Mouse (Mus musculus) left cerebral cortex, adult 8-10 months (tissue): Measurements from ENCODE around the gene Ubald1. TPM values are rescaled to one million over a fixed set of nuclear protein-coding genes. Genes with fewer than 3 reads are reported as not detected.

Experiments
- total RNA-seq, 4 experiments: library from RNA; stranded (reverse); gene quantifications; 2 replicates each; pipeline ENCODE4 v1.2.4; 2022

The Ubald1 gene
- total RNA-seq, 4 experiments from 2014 or later, result 74.5 to 92.0 (median 80.8) TPM

Other genes starting within 250 kb of the Ubald1 start
- gene Vasn, start 240.4 kb downstream of the Ubald1 start, total RNA-seq, result 10 to 100 TPM in 2 of 4 experiments, 1 to 10 TPM in 2; 8.5 to 10.4 (median 9.9) TPM
- 10 to 100 TPM; 63.0 to 66.1 (median 65.1) TPM for gene Dnaja3, start 240.3 kb downstream of the Ubald1 start, total RNA-seq
- gene Coro7, start 200.5 kb downstream of the Ubald1 start, total RNA-seq, result 10 to 100 TPM; 88.7 to 98.8 (median 95.6) TPM
- 10 to 100 TPM; 15.8 to 18.9 (median 17.4) TPM for gene Nmral1, start 161.0 kb downstream of the Ubald1 start, total RNA-seq
- 10 to 100 TPM; 91.8 to 98.0 (median 93.1) TPM for gene Hmox2, start 154.0 kb downstream of the Ubald1 start, total RNA-seq
- gene Cdip1, start 90.0 kb downstream of the Ubald1 start, total RNA-seq, result 100 to 1,000 TPM; 195 to 206 (median 203) TPM
- gene 4930562C15Rik, start 44.9 kb downstream of the Ubald1 start, total RNA-seq, result not detected
- 100 to 1,000 TPM; 210 to 220 (median 214) TPM for gene Mgrn1, start 5.9 kb upstream of the Ubald1 start, total RNA-seq
- gene Nudt16l1, start 58.4 kb upstream of the Ubald1 start, total RNA-seq, result 10 to 100 TPM; 65.1 to 79.3 (median 69.9) TPM
- 10 to 100 TPM; 48.8 to 58.9 (median 56.3) TPM for gene Anks3, start 83.9 kb upstream of the Ubald1 start, total RNA-seq
- gene Sept12, start 117.5 kb upstream of the Ubald1 start, total RNA-seq, result not detected
- not detected for gene Smim22, start 127.0 kb upstream of the Ubald1 start, total RNA-seq
- gene Rogdi, start 133.2 kb upstream of the Ubald1 start, total RNA-seq, result 100 to 1,000 TPM; 160 to 204 (median 189) TPM
- gene Glyr1, start 169.5 kb upstream of the Ubald1 start, total RNA-seq, result 100 to 1,000 TPM; 139 to 152 (median 147) TPM
- 10 to 100 TPM; 36.4 to 42.8 (median 40.3) TPM for gene Ubn1, start 169.7 kb upstream of the Ubald1 start, total RNA-seq